Mouse (Mus musculus): Measurements from ENCODE around the gene Cavin3. TPM values are rescaled to one million over a fixed set of nuclear protein-coding genes. Genes with fewer than 3 reads are reported as not detected.

The Cavin3 gene
- polyA plus RNA-seq, 1 experiment = 21.4 TPM

GRCm38 (mm10) chr7:105516669-105517360 lies 34.7 kb upstream of the Cavin3 start:
- TF ChIP-seq CTCF (conservative IDR thresholded peaks at IDR 0.05; ENCODE audit: insufficient read depth, insufficient read length, low read depth, low read length) (no peak), POLR2A (IDR thresholded peaks at IDR 0.05; ENCODE audit: low read depth, low read length) (no peak)
- Histone ChIP-seq H3K27ac (ENCODE audit: insufficient read depth, low read depth, low read length) (no peak overlapping the region), H3K4me3 (ENCODE audit: insufficient read depth, low read depth, low read length) (no peak overlapping the region), H3K27me3 (replicated peaks; ENCODE audit: control insufficient read depth, insufficient read depth, low read length) (no peaks in the 10 kb centered on the region), H3K36me3 (ENCODE audit: control insufficient read depth, insufficient read depth, low read length) (no peaks in the 10 kb centered on the region), H3K4me1 (ENCODE audit: control insufficient read depth, insufficient read depth, low read length) (peaks cover 5% of the 10 kb centered on the region; the same call in 1 of the 2 replicates)
- 36% methylated on average over 9 of the region's 9 CpGs for WGBS
- DNase-seq = peak; percentile 76

DNA sequence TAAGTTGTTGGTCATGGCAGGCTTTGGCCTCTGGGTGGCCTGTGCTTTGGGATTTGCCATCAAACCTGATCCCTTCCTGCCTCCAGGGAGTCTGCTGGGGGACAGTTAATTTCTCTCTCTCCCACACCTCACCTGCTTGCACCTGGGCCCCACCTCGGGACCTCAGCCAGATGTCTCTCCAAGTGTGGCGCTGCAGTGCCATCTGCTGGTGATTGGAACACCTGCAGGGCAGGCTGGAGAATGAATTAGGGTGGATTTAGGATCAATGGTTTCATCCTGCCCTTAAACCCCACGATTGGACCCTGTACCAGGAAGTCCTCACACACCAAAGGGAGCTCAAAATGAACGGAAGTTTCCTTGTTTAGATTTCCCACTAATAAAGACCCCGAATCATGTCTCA lies 33.1 kb upstream of the Cavin3 start:
- no peak overlapping the region for H3K27ac ChIP-seq (ENCODE audit: insufficient read depth, low read depth, low read length)
- peak; percentile 64 for DNase-seq
- 13% methylated on average over 5 of the region's 5 CpGs for WGBS
- H3K4me3 ChIP-seq (ENCODE audit: insufficient read depth, low read depth, low read length) = no peak overlapping the region
- no peaks in the 10 kb centered on the region for H3K36me3 ChIP-seq (ENCODE audit: control insufficient read depth, insufficient read depth, low read length)
- peaks cover 5% of the 10 kb centered on the region; the same call in 1 of the 2 replicates for H3K4me1 ChIP-seq (ENCODE audit: control insufficient read depth, insufficient read depth, low read length)
- TF ChIP-seq CTCF (conservative IDR thresholded peaks at IDR 0.05; ENCODE audit: insufficient read depth, insufficient read length, low read depth, low read length) = peak; percentile 89
- TF ChIP-seq POLR2A (IDR thresholded peaks at IDR 0.05; ENCODE audit: low read depth, low read length) = no peak
- H3K27me3 ChIP-seq (replicated peaks; ENCODE audit: control insufficient read depth, insufficient read depth, low read length) = no peaks in the 10 kb centered on the region

DNA sequence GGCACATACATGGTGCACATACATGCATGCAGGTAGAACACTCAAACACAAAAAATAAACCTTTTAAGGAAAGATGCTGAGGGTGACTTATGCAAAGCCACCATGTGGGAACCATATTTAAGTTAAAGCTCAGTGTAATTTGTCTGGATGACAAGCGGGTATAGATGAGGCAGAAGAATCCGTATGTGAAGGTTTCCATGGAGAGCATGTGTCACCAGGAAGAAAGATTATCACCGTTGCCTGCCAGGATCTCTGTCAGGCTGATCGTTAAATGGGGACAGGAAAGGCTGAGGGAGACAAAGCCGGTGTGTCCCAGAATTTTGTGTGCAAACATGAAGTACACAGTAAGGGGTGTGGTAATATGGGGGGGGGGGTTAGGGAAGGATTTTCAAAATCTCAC lies 32.5 kb upstream of the Cavin3 start:
- H3K4me3 ChIP-seq (ENCODE audit: insufficient read depth, low read depth, low read length) = no peak overlapping the region
- H3K4me1 ChIP-seq (ENCODE audit: control insufficient read depth, insufficient read depth, low read length) = peaks cover 5% of the 10 kb centered on the region; the same call in 1 of the 2 replicates
- WGBS = 50% methylated on average over 5 of the region's 5 CpGs
- TF ChIP-seq POLR2A (IDR thresholded peaks at IDR 0.05; ENCODE audit: low read depth, low read length) (no peak), CTCF (conservative IDR thresholded peaks at IDR 0.05; ENCODE audit: insufficient read depth, insufficient read length, low read depth, low read length) (no peak)
- H3K27me3 ChIP-seq (replicated peaks; ENCODE audit: control insufficient read depth, insufficient read depth, low read length) = no peaks in the 10 kb centered on the region
- DNase-seq = no peak
- no peaks in the 10 kb centered on the region for H3K36me3 ChIP-seq (ENCODE audit: control insufficient read depth, insufficient read depth, low read length)
- no peak overlapping the region for H3K27ac ChIP-seq (ENCODE audit: insufficient read depth, low read depth, low read length)

DNA sequence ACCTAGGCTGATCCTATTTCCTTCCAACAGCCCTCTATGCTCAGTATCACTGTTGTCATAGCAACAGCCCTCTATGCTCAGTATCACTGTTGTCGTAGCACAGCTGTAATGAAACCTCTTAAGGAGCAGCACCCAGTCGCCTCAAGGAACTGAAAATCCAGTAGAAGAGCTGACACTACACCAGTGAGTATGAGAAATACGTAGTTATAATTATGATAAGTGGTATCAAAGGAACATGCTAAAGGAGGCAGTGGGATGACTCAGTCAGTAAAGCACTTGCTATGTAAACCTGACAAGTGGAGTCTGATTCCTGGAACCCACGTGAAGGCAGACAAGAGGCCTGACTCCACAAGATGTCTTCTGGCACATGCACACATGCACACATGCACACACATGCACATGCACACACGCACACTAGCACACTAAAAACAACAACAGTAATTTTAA lies 31.8 kb upstream of the Cavin3 start:
- no peak for DNase-seq
- no peaks in the 10 kb centered on the region for H3K36me3 ChIP-seq (ENCODE audit: control insufficient read depth, insufficient read depth, low read length)
- TF ChIP-seq POLR2A (IDR thresholded peaks at IDR 0.05; ENCODE audit: low read depth, low read length) = no peak
- TF ChIP-seq CTCF (conservative IDR thresholded peaks at IDR 0.05; ENCODE audit: insufficient read depth, insufficient read length, low read depth, low read length) = no peak
- no peak overlapping the region for H3K4me3 ChIP-seq (ENCODE audit: insufficient read depth, low read depth, low read length)
- WGBS = 64% methylated on average over 5 of the region's 5 CpGs
- no peaks in the 10 kb centered on the region for H3K27me3 ChIP-seq (replicated peaks; ENCODE audit: control insufficient read depth, insufficient read depth, low read length)
- H3K4me1 ChIP-seq (ENCODE audit: control insufficient read depth, insufficient read depth, low read length) = peaks cover 5% of the 10 kb centered on the region; the same call in 1 of the 2 replicates
- no peak overlapping the region for H3K27ac ChIP-seq (ENCODE audit: insufficient read depth, low read depth, low read length)

DNA sequence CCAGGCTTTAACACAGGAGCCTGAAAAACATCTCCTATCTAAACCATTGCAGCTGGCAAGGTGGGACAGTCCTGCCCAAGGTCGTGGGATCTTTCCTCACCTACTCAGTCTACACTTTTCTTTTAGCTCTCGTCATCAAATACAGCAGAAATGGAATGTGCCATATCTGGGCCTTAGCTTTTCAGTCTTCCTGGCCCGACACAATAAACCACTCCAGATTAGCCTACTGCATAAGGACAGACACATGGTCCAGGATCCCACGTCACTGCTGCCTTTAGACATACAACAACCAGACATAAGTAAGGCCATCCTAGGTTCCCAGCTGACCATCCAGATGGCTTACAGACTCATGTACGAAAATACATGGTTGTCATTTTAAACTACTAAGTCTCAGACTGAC lies 28.0 kb upstream of the Cavin3 start:
- 88% methylated on average over 5 of the region's 5 CpGs for WGBS

DNA sequence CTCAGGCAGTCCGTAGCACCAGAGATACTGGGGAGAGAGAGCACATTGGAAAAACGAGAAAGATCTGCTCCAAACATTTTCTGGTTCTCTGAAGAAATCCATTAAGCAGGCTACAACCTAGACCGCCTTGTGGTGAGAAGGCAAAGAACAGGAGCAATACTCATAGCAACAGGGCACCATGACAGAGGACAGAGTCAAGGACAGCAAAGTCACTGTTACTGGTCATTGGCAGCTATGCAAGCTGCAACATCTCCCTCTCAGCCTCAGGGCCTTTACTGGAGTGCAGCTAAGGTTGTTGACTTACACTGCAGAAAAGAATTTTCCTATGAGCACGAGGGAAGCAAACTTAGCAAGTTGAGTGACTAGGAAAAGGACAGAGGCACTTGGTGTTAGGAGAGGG lies 25.2 kb upstream of the Cavin3 start:
- no peaks in the 10 kb centered on the region for H3K27me3 ChIP-seq (replicated peaks; ENCODE audit: control insufficient read depth, insufficient read depth, low read length)
- 70% methylated on average over 4 of the region's 4 CpGs for WGBS
- no peaks in the 10 kb centered on the region for H3K36me3 ChIP-seq (ENCODE audit: control insufficient read depth, insufficient read depth, low read length)
- no peak for DNase-seq
- no peaks in the 10 kb centered on the region for H3K4me1 ChIP-seq (ENCODE audit: control insufficient read depth, insufficient read depth, low read length)
- no peak overlapping the region for H3K4me3 ChIP-seq (ENCODE audit: insufficient read depth, low read depth, low read length)
- TF ChIP-seq POLR2A (IDR thresholded peaks at IDR 0.05; ENCODE audit: low read depth, low read length) (no peak), CTCF (conservative IDR thresholded peaks at IDR 0.05; ENCODE audit: insufficient read depth, insufficient read length, low read depth, low read length) (no peak)
- H3K27ac ChIP-seq (ENCODE audit: insufficient read depth, low read depth, low read length) = no peak overlapping the region

More for the DNA sequence above, 28.0 kb upstream of the Cavin3 start:
- DNase-seq = no peak
- Histone ChIP-seq H3K27ac (ENCODE audit: insufficient read depth, low read depth, low read length) (no peak overlapping the region), H3K4me1 (ENCODE audit: control insufficient read depth, insufficient read depth, low read length) (no peaks in the 10 kb centered on the region), H3K36me3 (ENCODE audit: control insufficient read depth, insufficient read depth, low read length) (no peaks in the 10 kb centered on the region), H3K4me3 (ENCODE audit: insufficient read depth, low read depth, low read length) (no peak overlapping the region), H3K27me3 (replicated peaks; ENCODE audit: control insufficient read depth, insufficient read depth, low read length) (no peaks in the 10 kb centered on the region)
- no peak for TF ChIP-seq CTCF (conservative IDR thresholded peaks at IDR 0.05; ENCODE audit: insufficient read depth, insufficient read length, low read depth, low read length)
- no peak for TF ChIP-seq POLR2A (IDR thresholded peaks at IDR 0.05; ENCODE audit: low read depth, low read length)

DNA sequence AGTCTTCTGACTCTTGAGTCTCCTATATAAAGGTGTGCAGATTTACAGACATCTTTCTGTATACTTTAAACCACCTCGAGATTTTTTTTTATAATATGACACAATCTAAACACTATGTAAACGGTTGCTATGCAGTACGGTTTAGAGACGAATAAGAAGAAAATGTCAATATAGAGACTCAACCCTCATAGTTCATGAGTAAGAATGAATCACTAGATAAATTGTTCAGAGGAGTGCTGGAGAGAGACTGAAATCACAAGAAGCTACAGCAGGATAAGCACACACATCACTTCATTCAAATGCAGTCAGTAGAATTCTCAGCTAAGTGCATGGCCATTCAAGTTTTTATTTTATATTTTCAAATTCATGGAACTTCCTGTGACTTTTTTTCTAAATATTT lies 19.9 kb upstream of the Cavin3 start:
- Histone ChIP-seq H3K4me1 (ENCODE audit: control insufficient read depth, insufficient read depth, low read length) (no peaks in the 10 kb centered on the region), H3K27ac (ENCODE audit: insufficient read depth, low read depth, low read length) (no peak overlapping the region), H3K36me3 (ENCODE audit: control insufficient read depth, insufficient read depth, low read length) (no peaks in the 10 kb centered on the region), H3K4me3 (ENCODE audit: insufficient read depth, low read depth, low read length) (no peak overlapping the region), H3K27me3 (replicated peaks; ENCODE audit: control insufficient read depth, insufficient read depth, low read length) (no peaks in the 10 kb centered on the region)
- no peak for DNase-seq
- TF ChIP-seq POLR2A (IDR thresholded peaks at IDR 0.05; ENCODE audit: low read depth, low read length) (no peak), CTCF (conservative IDR thresholded peaks at IDR 0.05; ENCODE audit: insufficient read depth, insufficient read length, low read depth, low read length) (no peak)
- 84% methylated on average over 4 of the region's 4 CpGs for WGBS
